Mouse (Mus musculus): ENCODE data around the gene Otogl. TPM values are rescaled to one million over a fixed set of nuclear protein-coding genes. Genes with fewer than 3 reads are reported as not detected.
"Not testable (repeated sequence)": the region's sequence is repeated elsewhere in the genome, so short reads cannot be mapped to it uniquely, and the experiment has no call there.

The Otogl gene
- polyA plus RNA-seq, 1 experiment from 2014 or later: not detected

- ATAC-seq (replicated peaks; ENCODE audit: low FRiP score) (no peak), DNase-seq (ENCODE audit: low spot score) (no peak)
- no peak overlapping the region for H3K4me2 ChIP-seq (ENCODE audit: low read depth, low read length, severe bottlenecking)
- no peaks in the 10 kb centered on the region for H3K36me3 ChIP-seq (ENCODE audit: control insufficient read depth, insufficient read depth, low read length)
- no peak overlapping the region for H3K27ac ChIP-seq (ENCODE audit: low read depth, low read length)
- H3K9ac ChIP-seq (ENCODE audit: low read length): no peak overlapping the region
- H3K27me3 ChIP-seq (ENCODE audit: control insufficient read depth, insufficient read depth, low read length): no peaks in the 10 kb centered on the region
- no peaks in the 10 kb centered on the region for H3K9me3 ChIP-seq (ENCODE audit: control insufficient read depth, low read length)
- no peak overlapping the region for H3K4me3 ChIP-seq (ENCODE audit: low read depth, low read length)
- no peaks in the 10 kb centered on the region for H3K4me1 ChIP-seq (replicated peaks; ENCODE audit: control insufficient read depth, insufficient read depth, low read length)
- 89% methylated on average over 16 of the region's 16 CpGs for WGBS
Measured at GRCm38 (mm10) chr10:107813814-107814483, 98.0 kb downstream of the Otogl start.

GRCm38 (mm10) chr10:107810649-107811398 lies 101.1 kb downstream of the Otogl start:
- 86% methylated on average over 6 of the region's 6 CpGs for WGBS
- H3K4me1 ChIP-seq (replicated peaks; ENCODE audit: control insufficient read depth, insufficient read depth, low read length): no peaks in the 10 kb centered on the region
- ATAC-seq (replicated peaks; ENCODE audit: low FRiP score) (no peak), DNase-seq (ENCODE audit: low spot score) (no peak)
- no peaks in the 10 kb centered on the region for H3K36me3 ChIP-seq (ENCODE audit: control insufficient read depth, insufficient read depth, low read length)
- H3K27me3 ChIP-seq (ENCODE audit: control insufficient read depth, insufficient read depth, low read length): no peaks in the 10 kb centered on the region
- H3K4me2 ChIP-seq (ENCODE audit: low read depth, low read length, severe bottlenecking): no peak overlapping the region
- H3K9ac ChIP-seq (ENCODE audit: low read length): no peak overlapping the region
- H3K9me3 ChIP-seq (ENCODE audit: control insufficient read depth, low read length): no peaks in the 10 kb centered on the region
- H3K27ac ChIP-seq (ENCODE audit: low read depth, low read length): no peak overlapping the region
- no peak overlapping the region for H3K4me3 ChIP-seq (ENCODE audit: low read depth, low read length)

- no peak overlapping the region for H3K9ac ChIP-seq (ENCODE audit: low read length)
- no peak overlapping the region for H3K4me2 ChIP-seq (ENCODE audit: low read depth, low read length, severe bottlenecking)
- DNase-seq (ENCODE audit: low spot score): no peak
- WGBS: 86% methylated on average over 2 of the region's 2 CpGs
- H3K4me3 ChIP-seq (ENCODE audit: low read depth, low read length): no peak overlapping the region
- H3K4me1 ChIP-seq (replicated peaks; ENCODE audit: control insufficient read depth, insufficient read depth, low read length): no peaks in the 10 kb centered on the region
- no peak for ATAC-seq (replicated peaks; ENCODE audit: low FRiP score)
- no peaks in the 10 kb centered on the region for H3K27me3 ChIP-seq (ENCODE audit: control insufficient read depth, insufficient read depth, low read length)
- H3K27ac ChIP-seq (ENCODE audit: low read depth, low read length): no peak overlapping the region
- H3K9me3 ChIP-seq (ENCODE audit: control insufficient read depth, low read length): no peaks in the 10 kb centered on the region
- H3K36me3 ChIP-seq (ENCODE audit: control insufficient read depth, insufficient read depth, low read length): no peaks in the 10 kb centered on the region
Measured at GRCm38 (mm10) chr10:107805203-107805602, 106.7 kb downstream of the Otogl start.

- not testable (repeated sequence) for H3K27me3 ChIP-seq (ENCODE audit: control insufficient read depth, insufficient read depth, low read length); H3K27ac ChIP-seq (ENCODE audit: low read depth, low read length); H3K4me1 ChIP-seq (replicated peaks; ENCODE audit: control insufficient read depth, insufficient read depth, low read length); ATAC-seq (replicated peaks; ENCODE audit: low FRiP score); H3K4me3 ChIP-seq (ENCODE audit: low read depth, low read length); H3K36me3 ChIP-seq (ENCODE audit: control insufficient read depth, insufficient read depth, low read length); DNase-seq (ENCODE audit: low spot score); H3K9ac ChIP-seq (ENCODE audit: low read length); H3K9me3 ChIP-seq (ENCODE audit: control insufficient read depth, low read length); H3K4me2 ChIP-seq (ENCODE audit: low read depth, low read length, severe bottlenecking)
- 77% methylated on average over 2 of the region's 2 CpGs for WGBS
Measured at GRCm38 (mm10) chr10:107804285-107804684, 107.6 kb downstream of the Otogl start.

GRCm38 (mm10) chr10:107799671-107800353 lies 112.1 kb downstream of the Otogl start:
- no peaks in the 10 kb centered on the region for H3K9me3 ChIP-seq (ENCODE audit: control insufficient read depth, low read length)
- DNase-seq (ENCODE audit: low spot score) (peak; percentile 65), ATAC-seq (replicated peaks; ENCODE audit: low FRiP score) (peak; percentile 83)
- no peak overlapping the region for H3K27ac ChIP-seq (ENCODE audit: low read depth, low read length)
- H3K9ac ChIP-seq (ENCODE audit: low read length): no peak overlapping the region
- no peak overlapping the region for H3K4me2 ChIP-seq (ENCODE audit: low read depth, low read length, severe bottlenecking)
- H3K4me1 ChIP-seq (replicated peaks; ENCODE audit: control insufficient read depth, insufficient read depth, low read length): no peaks in the 10 kb centered on the region
- 13% methylated on average over 7 of the region's 7 CpGs for WGBS
- H3K27me3 ChIP-seq (ENCODE audit: control insufficient read depth, insufficient read depth, low read length): no peaks in the 10 kb centered on the region
- no peaks in the 10 kb centered on the region for H3K36me3 ChIP-seq (ENCODE audit: control insufficient read depth, insufficient read depth, low read length)
- no peak overlapping the region for H3K4me3 ChIP-seq (ENCODE audit: low read depth, low read length)

- no peaks in the 10 kb centered on the region for H3K36me3 ChIP-seq (ENCODE audit: control insufficient read depth, insufficient read depth, low read length)
- ATAC-seq (replicated peaks; ENCODE audit: low FRiP score) (no peak), DNase-seq (ENCODE audit: low spot score) (no peak)
- H3K4me1 ChIP-seq (replicated peaks; ENCODE audit: control insufficient read depth, insufficient read depth, low read length): no peaks in the 10 kb centered on the region
- no peak overlapping the region for H3K4me3 ChIP-seq (ENCODE audit: low read depth, low read length)
- H3K9me3 ChIP-seq (ENCODE audit: control insufficient read depth, low read length): no peaks in the 10 kb centered on the region
- H3K9ac ChIP-seq (ENCODE audit: low read length): no peak overlapping the region
- WGBS: 87% methylated on average over 10 of the region's 10 CpGs
- no peak overlapping the region for H3K27ac ChIP-seq (ENCODE audit: low read depth, low read length)
- H3K27me3 ChIP-seq (ENCODE audit: control insufficient read depth, insufficient read depth, low read length): no peaks in the 10 kb centered on the region
- no peak overlapping the region for H3K4me2 ChIP-seq (ENCODE audit: low read depth, low read length, severe bottlenecking)
Measured at GRCm38 (mm10) chr10:107794812-107795756, 116.8 kb downstream of the Otogl start.

- no peaks in the 10 kb centered on the region for H3K36me3 ChIP-seq (ENCODE audit: control insufficient read depth, insufficient read depth, low read length)
- no peaks in the 10 kb centered on the region for H3K9me3 ChIP-seq (ENCODE audit: control insufficient read depth, low read length)
- no peak for DNase-seq (ENCODE audit: low spot score)
- H3K27ac ChIP-seq (ENCODE audit: low read depth, low read length): no peak overlapping the region
- H3K4me3 ChIP-seq (ENCODE audit: low read depth, low read length): no peak overlapping the region
- H3K27me3 ChIP-seq (ENCODE audit: control insufficient read depth, insufficient read depth, low read length): no peaks in the 10 kb centered on the region
- no peak overlapping the region for H3K9ac ChIP-seq (ENCODE audit: low read length)
- ATAC-seq (replicated peaks; ENCODE audit: low FRiP score): no peak
- H3K4me2 ChIP-seq (ENCODE audit: low read depth, low read length, severe bottlenecking): no peak overlapping the region
- no peaks in the 10 kb centered on the region for H3K4me1 ChIP-seq (replicated peaks; ENCODE audit: control insufficient read depth, insufficient read depth, low read length)
- 86% methylated on average over 3 of the region's 3 CpGs for WGBS
Measured at GRCm38 (mm10) chr10:107792491-107792890, 119.4 kb downstream of the Otogl start.

GRCm38 (mm10) chr10:107779548-107779947 lies 132.4 kb downstream of the Otogl start:
- H3K36me3 ChIP-seq (ENCODE audit: control insufficient read depth, insufficient read depth, low read length): no peaks in the 10 kb centered on the region
- no peak overlapping the region for H3K9ac ChIP-seq (ENCODE audit: low read length)
- no peaks in the 10 kb centered on the region for H3K9me3 ChIP-seq (ENCODE audit: control insufficient read depth, low read length)
- H3K27me3 ChIP-seq (ENCODE audit: control insufficient read depth, insufficient read depth, low read length): no peaks in the 10 kb centered on the region
- no peak overlapping the region for H3K4me3 ChIP-seq (ENCODE audit: low read depth, low read length)
- ATAC-seq (replicated peaks; ENCODE audit: low FRiP score): no peak
- no peak overlapping the region for H3K4me2 ChIP-seq (ENCODE audit: low read depth, low read length, severe bottlenecking)
- WGBS: 72% methylated on average over 2 of the region's 2 CpGs
- H3K4me1 ChIP-seq (replicated peaks; ENCODE audit: control insufficient read depth, insufficient read depth, low read length): no peaks in the 10 kb centered on the region
- DNase-seq (ENCODE audit: low spot score): no peak
- H3K27ac ChIP-seq (ENCODE audit: low read depth, low read length): no peak overlapping the region
